Mouse (Mus musculus): ENCODE data around the gene Ccser1. TPM values are rescaled to one million over a fixed set of nuclear protein-coding genes. Genes with fewer than 3 reads are reported as not detected.

Ccser1 gene
- polyA plus RNA-seq, 1 experiment from 2014 or later, result 28.2 TPM

GRCm38 (mm10) chr6:61730088-61730880 is 550.2 kb downstream of the Ccser1 start:
- no peaks in the 10 kb centered on the region for H3K4me1 ChIP-seq (replicated peaks; ENCODE audit: control insufficient read depth, insufficient read depth, low read length)

GRCm38 (mm10) chr6:61746346-61746745 is 566.2 kb downstream of the Ccser1 start:
- H3K4me1 ChIP-seq (replicated peaks; ENCODE audit: control insufficient read depth, insufficient read depth, low read length), result no peaks in the 10 kb centered on the region
- no peaks in the 10 kb centered on the region for H3K36me3 ChIP-seq (replicated peaks; ENCODE audit: control insufficient read depth, insufficient read depth)
- H3K9me3 ChIP-seq (ENCODE audit: control insufficient read depth, low read length), result no peaks in the 10 kb centered on the region
- H3K27me3 ChIP-seq (ENCODE audit: control insufficient read depth, insufficient read depth, low read length), result no peaks in the 10 kb centered on the region
- no peak overlapping the region for H3K27ac ChIP-seq
- no peak overlapping the region for H3K4me2 ChIP-seq (replicated peaks)
- H3K9ac ChIP-seq, result no peak overlapping the region
- 66% methylated on average over 1 of the region's 1 CpGs for WGBS
- DNase-seq (ENCODE audit: low spot score), result no peak
- no peak overlapping the region for H3K4me3 ChIP-seq (replicated peaks; ENCODE audit: low read length)
- no peak for ATAC-seq (ENCODE audit: low FRiP score)

More at GRCm38 (mm10) chr6:61730088-61730880, 550.2 kb downstream of the Ccser1 start:
- H3K27ac ChIP-seq, result 0 out of 2 replicates have a peak overlapping the region, but pooled peaks have one; percentile 14
- DNase-seq (ENCODE audit: low spot score) (no peak), ATAC-seq (ENCODE audit: low FRiP score) (no peak)
- H3K27me3 ChIP-seq (ENCODE audit: control insufficient read depth, insufficient read depth, low read length), result no peaks in the 10 kb centered on the region
- H3K9me3 ChIP-seq (ENCODE audit: control insufficient read depth, low read length), result no peaks in the 10 kb centered on the region
- H3K36me3 ChIP-seq (replicated peaks; ENCODE audit: control insufficient read depth, insufficient read depth), result no peaks in the 10 kb centered on the region
- H3K9ac ChIP-seq, result no peak overlapping the region
- WGBS, result 82% methylated on average over 5 of the region's 5 CpGs
- no peak overlapping the region for H3K4me3 ChIP-seq (replicated peaks; ENCODE audit: low read length)
- H3K4me2 ChIP-seq (replicated peaks), result no peak overlapping the region

GRCm38 (mm10) chr6:61762135-61762534 is 582.0 kb downstream of the Ccser1 start:
- WGBS, result 94% methylated on average over 3 of the region's 3 CpGs
- H3K27me3 ChIP-seq (ENCODE audit: control insufficient read depth, insufficient read depth, low read length), result no peaks in the 10 kb centered on the region
- no peaks in the 10 kb centered on the region for H3K9me3 ChIP-seq (ENCODE audit: control insufficient read depth, low read length)
- H3K4me3 ChIP-seq (replicated peaks; ENCODE audit: low read length), result no peak overlapping the region
- no peak overlapping the region for H3K9ac ChIP-seq
- H3K27ac ChIP-seq, result no peak overlapping the region
- no peak for DNase-seq (ENCODE audit: low spot score)
- H3K36me3 ChIP-seq (replicated peaks; ENCODE audit: control insufficient read depth, insufficient read depth), result no peaks in the 10 kb centered on the region
- H3K4me2 ChIP-seq (replicated peaks), result no peak overlapping the region
- no peak for ATAC-seq (ENCODE audit: low FRiP score)
- no peaks in the 10 kb centered on the region for H3K4me1 ChIP-seq (replicated peaks; ENCODE audit: control insufficient read depth, insufficient read depth, low read length)

- ATAC-seq (ENCODE audit: low FRiP score) (no peak), DNase-seq (ENCODE audit: low spot score) (no peak)
- no peaks in the 10 kb centered on the region for H3K9me3 ChIP-seq (ENCODE audit: control insufficient read depth, low read length)
- no peak overlapping the region for H3K4me2 ChIP-seq (replicated peaks)
- H3K9ac ChIP-seq, result no peak overlapping the region
- H3K27me3 ChIP-seq (ENCODE audit: control insufficient read depth, insufficient read depth, low read length), result no peaks in the 10 kb centered on the region
- H3K27ac ChIP-seq, result no peak overlapping the region
- H3K36me3 ChIP-seq (replicated peaks; ENCODE audit: control insufficient read depth, insufficient read depth), result no peaks in the 10 kb centered on the region
- H3K4me3 ChIP-seq (replicated peaks; ENCODE audit: low read length), result no peak overlapping the region
- H3K4me1 ChIP-seq (replicated peaks; ENCODE audit: control insufficient read depth, insufficient read depth, low read length), result no peaks in the 10 kb centered on the region
- WGBS, result 43% methylated on average over 5 of the region's 5 CpGs
These were observed 583.3 kb downstream of the Ccser1 start for GRCm38 (mm10) chr6:61763379-61763778.

GRCm38 (mm10) chr6:61765801-61766200 is 585.7 kb downstream of the Ccser1 start:
- 79% methylated on average over 2 of the region's 2 CpGs for WGBS
- Histone ChIP-seq H3K9me3 (ENCODE audit: control insufficient read depth, low read length) (no peaks in the 10 kb centered on the region), H3K4me2 (replicated peaks) (no peak overlapping the region), H3K36me3 (replicated peaks; ENCODE audit: control insufficient read depth, insufficient read depth) (no peaks in the 10 kb centered on the region), H3K4me1 (replicated peaks; ENCODE audit: control insufficient read depth, insufficient read depth, low read length) (no peaks in the 10 kb centered on the region), H3K27me3 (ENCODE audit: control insufficient read depth, insufficient read depth, low read length) (no peaks in the 10 kb centered on the region), H3K4me3 (replicated peaks; ENCODE audit: low read length) (no peak overlapping the region), H3K27ac (no peak overlapping the region), H3K9ac (no peak overlapping the region)
- ATAC-seq (ENCODE audit: low FRiP score), result no peak
- no peak for DNase-seq (ENCODE audit: low spot score)

- Histone ChIP-seq H3K36me3 (replicated peaks; ENCODE audit: control insufficient read depth, insufficient read depth) (no peaks in the 10 kb centered on the region), H3K9ac (no peak overlapping the region), H3K4me3 (replicated peaks; ENCODE audit: low read length) (no peak overlapping the region), H3K9me3 (ENCODE audit: control insufficient read depth, low read length) (no peaks in the 10 kb centered on the region), H3K27ac (no peak overlapping the region), H3K27me3 (ENCODE audit: control insufficient read depth, insufficient read depth, low read length) (no peaks in the 10 kb centered on the region), H3K4me1 (replicated peaks; ENCODE audit: control insufficient read depth, insufficient read depth, low read length) (no peaks in the 10 kb centered on the region), H3K4me2 (replicated peaks) (no peak overlapping the region)
- no peak for ATAC-seq (ENCODE audit: low FRiP score)
- DNase-seq (ENCODE audit: low spot score), result no peak
- WGBS, result 81% methylated on average over 8 of the region's 8 CpGs
These were observed 587.0 kb downstream of the Ccser1 start for GRCm38 (mm10) chr6:61767151-61767550.

GRCm38 (mm10) chr6:61786706-61787105 is 606.6 kb downstream of the Ccser1 start:
- ATAC-seq (ENCODE audit: low FRiP score), result no peak
- Histone ChIP-seq H3K4me3 (replicated peaks; ENCODE audit: low read length) (no peak overlapping the region), H3K27ac (no peak overlapping the region), H3K27me3 (ENCODE audit: control insufficient read depth, insufficient read depth, low read length) (no peaks in the 10 kb centered on the region), H3K4me2 (replicated peaks) (no peak overlapping the region), H3K9ac (no peak overlapping the region), H3K4me1 (replicated peaks; ENCODE audit: control insufficient read depth, insufficient read depth, low read length) (no peaks in the 10 kb centered on the region; the same call in 1 of the 2 replicates), H3K9me3 (ENCODE audit: control insufficient read depth, low read length) (no peaks in the 10 kb centered on the region), H3K36me3 (replicated peaks; ENCODE audit: control insufficient read depth, insufficient read depth) (no peaks in the 10 kb centered on the region)
- WGBS, result 73% methylated on average over 2 of the region's 2 CpGs
- DNase-seq (ENCODE audit: low spot score), result no peak

GRCm38 (mm10) chr6:61800889-61801288 is 620.8 kb downstream of the Ccser1 start:
- H3K9ac ChIP-seq, result no peak overlapping the region
- H3K4me1 ChIP-seq (replicated peaks; ENCODE audit: control insufficient read depth, insufficient read depth, low read length), result no peaks in the 10 kb centered on the region
- no peak overlapping the region for H3K4me3 ChIP-seq (replicated peaks; ENCODE audit: low read length)
- WGBS, result 49% methylated on average over 3 of the region's 3 CpGs
- H3K27ac ChIP-seq, result no peak overlapping the region
- no peaks in the 10 kb centered on the region for H3K9me3 ChIP-seq (ENCODE audit: control insufficient read depth, low read length)
- ATAC-seq (ENCODE audit: low FRiP score), result no peak
- no peak overlapping the region for H3K4me2 ChIP-seq (replicated peaks)
- no peaks in the 10 kb centered on the region for H3K36me3 ChIP-seq (replicated peaks; ENCODE audit: control insufficient read depth, insufficient read depth)
- no peak for DNase-seq (ENCODE audit: low spot score)
- no peaks in the 10 kb centered on the region for H3K27me3 ChIP-seq (ENCODE audit: control insufficient read depth, insufficient read depth, low read length)

GRCm38 (mm10) chr6:61805481-61805880 is 625.4 kb downstream of the Ccser1 start:
- WGBS, result 88% methylated on average over 1 of the region's 1 CpGs
- no peaks in the 10 kb centered on the region for H3K36me3 ChIP-seq (replicated peaks; ENCODE audit: control insufficient read depth, insufficient read depth)

More at GRCm38 (mm10) chr6:61805481-61805880, 625.4 kb downstream of the Ccser1 start:
- no peak overlapping the region for H3K9ac ChIP-seq
- DNase-seq (ENCODE audit: low spot score) (no peak), ATAC-seq (ENCODE audit: low FRiP score) (no peak)
- H3K4me2 ChIP-seq (replicated peaks), result no peak overlapping the region
- H3K27ac ChIP-seq, result no peak overlapping the region
- H3K9me3 ChIP-seq (ENCODE audit: control insufficient read depth, low read length), result no peaks in the 10 kb centered on the region
- H3K27me3 ChIP-seq (ENCODE audit: control insufficient read depth, insufficient read depth, low read length), result no peaks in the 10 kb centered on the region
- no peaks in the 10 kb centered on the region for H3K4me1 ChIP-seq (replicated peaks; ENCODE audit: control insufficient read depth, insufficient read depth, low read length)
- H3K4me3 ChIP-seq (replicated peaks; ENCODE audit: low read length), result no peak overlapping the region

Data from hindbrain, embryonic 14.5 days (tissue).